17 mouse cellular contexts compared by ENCODE assay signal in the genomic region with DNA sequence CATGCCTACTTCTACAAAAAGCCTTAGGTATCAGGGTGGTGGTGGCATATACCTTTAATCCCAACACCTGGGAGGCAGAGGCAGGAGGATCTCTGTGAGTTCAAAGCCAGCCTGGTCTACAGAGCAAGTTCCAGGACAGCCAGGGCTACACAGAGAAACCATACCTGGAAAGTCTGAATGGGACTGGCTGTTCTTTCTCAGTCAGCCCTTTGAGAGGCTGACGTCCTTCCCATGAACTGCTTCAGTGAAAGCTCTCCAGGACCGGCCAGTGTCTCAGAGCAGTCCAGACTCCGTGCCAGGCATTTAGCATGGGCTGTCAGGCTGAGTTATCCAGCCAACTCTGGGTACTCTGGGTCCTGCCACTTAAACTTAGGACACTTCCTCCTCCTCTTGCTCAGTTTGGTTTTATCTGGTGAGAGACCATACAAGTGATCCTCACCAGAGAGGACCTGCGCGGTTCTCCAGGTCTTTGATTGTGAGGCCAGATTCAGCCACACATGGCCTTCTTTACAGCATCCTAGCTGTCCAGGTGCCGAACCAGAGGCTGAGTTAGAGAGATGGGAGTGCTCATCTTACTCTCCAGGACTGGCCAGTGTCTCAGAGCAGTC. TPM values are rescaled to one million over a fixed set of nuclear protein-coding genes. Genes with fewer than 3 reads are reported as not detected.
DNase-seq lines count a peak whose midpoint lies in the region; ATAC-seq and TF ChIP-seq lines count a peak whose summit lies in the region.
"Had no signal": no experiment of that assay in that cellular context is flagged by ENCODE, and none has a peak within 500 bp of the region (broad histone marks: within the 10 kb centered on the region; RNA-seq: fewer than 3 reads in every experiment).

No protein-coding gene starts in this region.

- WGBS in heart, adult 2 months = 59% methylated on average over 6 of the region's 6 CpGs
- WGBS in heart, embryonic 15.5 days = 57% methylated on average over 6 of the region's 6 CpGs
- WGBS in hindbrain, embryonic 11.5 days = 90% methylated on average over 6 of the region's 6 CpGs

- H3K9ac ChIP-seq in heart, adult 2 months (ENCODE audit: low read depth, low read length) = no peak overlapping the region
- no peak overlapping the region for H3K9ac ChIP-seq in heart, embryonic 15.5 days
- H3K9ac ChIP-seq in hindbrain, embryonic 11.5 days (ENCODE audit: low read depth, low read length) = no peak overlapping the region
- H3K9ac ChIP-seq: hindbrain, embryonic 12.5 days; midbrain, embryonic 15.5 days had no signal

- H3K79me2 ChIP-seq in heart, adult 2 months (replicated peaks; ENCODE audit: control insufficient read depth, insufficient read depth, low read length) = no peaks in the 10 kb centered on the region
- no peaks in the 10 kb centered on the region for H3K79me2 ChIP-seq in C2C12 (ENCODE audit: control insufficient read depth, insufficient read depth)

- intact Hi-C loops in heart, adult 2 months (cut with DNase I) = no loop called here
- intact Hi-C loops in heart, postnatal 10 days (cut with DNase I) = no loop called here

- no peak overlapping the region for H3K4me2 ChIP-seq in heart, embryonic 15.5 days
- H3K4me2 ChIP-seq in hindbrain, embryonic 11.5 days (replicated peaks; ENCODE audit: low read depth, low read length) = no peak overlapping the region
- H3K4me2 ChIP-seq: hindbrain, embryonic 12.5 days; midbrain, embryonic 15.5 days had no signal

- no peak for ATAC-seq in heart, embryonic 15.5 days (replicated peaks; ENCODE audit: insufficient number of reproducible peaks, insufficient read depth, low FRiP score, low read depth)
- ATAC-seq in hindbrain, embryonic 11.5 days (ENCODE audit: low FRiP score) = no peak
- ATAC-seq: midbrain, embryonic 15.5 days had no signal

- no peak for DNase-seq in heart, adult 2 months
- no peak for DNase-seq in heart, postnatal 10 days
- no peak for DNase-seq in layer of hippocampus, adult 2 months (ENCODE audit: low spot score in 2 of 2)
- DNase-seq in layer of hippocampus, postnatal 10 days (ENCODE audit: low spot score in 2 of 2) = no peak
- DNase-seq in hindbrain, embryonic 11.5 days (ENCODE audit: low spot score) = no peak
- DNase-seq in natural killer cell, adult 2 months (ENCODE audit: low spot score in 2 of 2) = no peak
- DNase-seq: cerebellum, adult 8-10 months; left cerebral cortex, postnatal 4 days; right cerebral cortex, adult 18-20 months; thymus, postnatal 36 days had no signal

- H3K4me1 ChIP-seq in heart, adult 2 months (ENCODE audit: control insufficient read depth, insufficient read depth, low read length) = peaks cover 23% of the 10 kb centered on the region
- H3K4me1 ChIP-seq in heart, embryonic 15.5 days (replicated peaks) = peaks cover 27% of the 10 kb centered on the region
- 0 out of 2 replicates have a peak, but pooled peaks cover 2% of the 10 kb centered on the region for H3K4me1 ChIP-seq in hindbrain, embryonic 11.5 days (replicated peaks; ENCODE audit: control insufficient read depth, insufficient read depth, low read length)

- TF ChIP-seq POLR2A in heart, adult 2 months (IDR thresholded peaks at IDR 0.05; ENCODE audit: insufficient read depth, low read depth, low read length) = no peak

- no peaks in the 10 kb centered on the region for H3K36me3 ChIP-seq in heart, adult 2 months (ENCODE audit: control insufficient read depth, insufficient read depth, low read length)
- H3K36me3 ChIP-seq in C2C12 (ENCODE audit: control insufficient read depth, insufficient read depth) = no peaks in the 10 kb centered on the region
- H3K36me3 ChIP-seq in heart, embryonic 15.5 days = no peaks in the 10 kb centered on the region
- no peaks in the 10 kb centered on the region for H3K36me3 ChIP-seq in hindbrain, embryonic 11.5 days (ENCODE audit: control insufficient read depth, insufficient read depth, low read length)
- H3K36me3 ChIP-seq: embryonic facial prominence, embryonic 10.5 days; forebrain, embryonic 10.5 days; G1E; hindbrain, embryonic 12.5 days; midbrain, embryonic 15.5 days had no signal

- H3K27ac ChIP-seq in heart, adult 2 months = peak overlapping the region; percentile 63
- peak overlapping the region; percentile 46; the same call in 1 of the 2 replicates for H3K27ac ChIP-seq in layer of hippocampus, adult 2 months
- H3K27ac ChIP-seq in heart, embryonic 15.5 days = peak overlapping the region; percentile 74
- H3K27ac ChIP-seq in hindbrain, embryonic 11.5 days (ENCODE audit: low read depth, low read length) = no peak overlapping the region
- H3K27ac ChIP-seq: embryonic facial prominence, embryonic 10.5 days; hindbrain, embryonic 12.5 days; midbrain, embryonic 15.5 days had no signal

- H3ac ChIP-seq in C2C12 (ENCODE audit: control insufficient read depth, insufficient read length, low read depth) = peak overlapping the region; percentile 28

- TF ChIP-seq EP300 in heart, adult 2 months (IDR thresholded peaks at IDR 0.05; ENCODE audit: insufficient read depth, low read depth, low read length) = no peak

- H3K4me3 ChIP-seq in heart, adult 2 months = no peak overlapping the region
- no peak overlapping the region for H3K4me3 ChIP-seq in layer of hippocampus, adult 2 months
- H3K4me3 ChIP-seq in C2C12 (ENCODE audit: insufficient read depth, poor library complexity, severe bottlenecking) = no peak overlapping the region
- no peak overlapping the region for H3K4me3 ChIP-seq in heart, embryonic 15.5 days
- no peak overlapping the region for H3K4me3 ChIP-seq in hindbrain, embryonic 11.5 days (ENCODE audit: low read depth, low read length)
- H3K4me3 ChIP-seq: embryonic facial prominence, embryonic 10.5 days; forebrain, embryonic 10.5 days; hindbrain, embryonic 12.5 days; midbrain, embryonic 15.5 days had no signal

- no peaks in the 10 kb centered on the region for H3K27me3 ChIP-seq in heart, adult 2 months (ENCODE audit: control insufficient read depth, insufficient read depth, low read length)
- no peaks in the 10 kb centered on the region for H3K27me3 ChIP-seq in C2C12 (ENCODE audit: control insufficient read depth, insufficient read depth, insufficient read length)
- no peaks in the 10 kb centered on the region for H3K27me3 ChIP-seq in heart, embryonic 15.5 days
- H3K27me3 ChIP-seq in hindbrain, embryonic 11.5 days (ENCODE audit: control insufficient read depth, insufficient read depth, low read length) = no peaks in the 10 kb centered on the region
- H3K27me3 ChIP-seq: midbrain, embryonic 15.5 days had no signal

- TF ChIP-seq CTCF in heart, adult 2 months (IDR thresholded peaks at IDR 0.05) = no peak
- TF ChIP-seq CTCF in layer of hippocampus, adult 2 months (conservative IDR thresholded peaks at IDR 0.05) = no peak
- TF ChIP-seq CTCF in C2C12 (IDR thresholded peaks at IDR 0.05; ENCODE audit: control insufficient read depth, insufficient read depth, insufficient read length) = no peak

- H3K79me3 ChIP-seq in C2C12 (ENCODE audit: low read depth) = no peaks in the 10 kb centered on the region

- no peaks in the 10 kb centered on the region for H3K9me3 ChIP-seq in heart, embryonic 15.5 days (replicated peaks)
- H3K9me3 ChIP-seq in hindbrain, embryonic 11.5 days (ENCODE audit: control insufficient read depth, low read length) = no peaks in the 10 kb centered on the region
- H3K9me3 ChIP-seq: hindbrain, embryonic 12.5 days; midbrain, embryonic 15.5 days had no signal

TF ChIP-seq in C2C12, 6 proteins besides CTCF, POLR2A, EP300 and RAD21:
- TF ChIP-seq USF1 (IDR thresholded peaks at IDR 0.05; ENCODE audit: low read depth) = no peak
- no peak for TF ChIP-seq FOSL1 (IDR thresholded peaks at IDR 0.05; ENCODE audit: insufficient read depth, low read length, poor library complexity, severe bottlenecking)
- TF ChIP-seq CEBPB (IDR thresholded peaks at IDR 0.05; ENCODE audit: low read depth) = no peak
- no peak for TF ChIP-seq MAX (IDR thresholded peaks at IDR 0.05)
- TF ChIP-seq MYOD1 (IDR thresholded peaks at IDR 0.05; ENCODE audit: control insufficient read depth, insufficient read length, low read depth) = no peak
- no peak for TF ChIP-seq MYOG (IDR thresholded peaks at IDR 0.05; ENCODE audit: control insufficient read depth, extremely low read depth, insufficient read length)

RNA-seq across cellular contexts. Expression of gene 6030408B16Rik, which starts 27.1 kb away (rescaled TPM):
- total RNA-seq in heart, adult 2 months (2021) = 1 to 10 TPM in 1 of 2 experiments, under 1 TPM in 1; 0.70 to 1.1 TPM
- polyA plus RNA-seq in heart, adult 2 months (2012; rRNA removed) = 2.5 and 6.3 TPM in 2 replicates
- total RNA-seq in heart, postnatal 10 days (2021) = 1 to 10 TPM; 2.3 to 3.6 TPM
- under 1 TPM in 1 of 2 experiments, not detected in 1; 0.54 TPM for total RNA-seq in layer of hippocampus, adult 2 months (2021)
- not detected for total RNA-seq in layer of hippocampus, postnatal 10 days (2021)
- 0.06 TPM for polyA plus RNA-seq in C2C12 (2012; fragmentation: generic; extraction: Trizol)
- polyA plus RNA-seq in heart, embryonic 15.5 days (2015; fragmentation: Nextera tagmentation; extraction: Ambion mirVana) = 3.1 and 4.8 TPM in 2 replicates
- polyA plus RNA-seq in hindbrain, embryonic 11.5 days (2014; fragmentation: Nextera tagmentation; extraction: Ambion mirVana) = 0.17 and 0.25 TPM in 2 replicates
- total RNA-seq: G1E had no signal
- polyA plus RNA-seq: G1E had no signal

RNA-seq across cellular contexts. Expression of gene Atg101, which starts 36.0 kb away (rescaled TPM):
- 10 to 100 TPM; 21.2 to 22.4 TPM for total RNA-seq in heart, adult 2 months (2021)
- 26.4 and 29.3 TPM in 2 replicates for polyA plus RNA-seq in heart, adult 2 months (2012; rRNA removed)
- total RNA-seq in heart, postnatal 10 days (2021) = 10 to 100 TPM; 24.1 to 28.2 TPM
- total RNA-seq in layer of hippocampus, adult 2 months (2021) = 10 to 100 TPM; 50.6 to 53.3 TPM
- 10 to 100 TPM; 41.1 to 43.3 TPM for total RNA-seq in layer of hippocampus, postnatal 10 days (2021)
- polyA plus RNA-seq in C2C12 (2012; fragmentation: generic; extraction: Trizol) = 61.3 TPM
- 52.0 and 59.9 TPM in 2 replicates for polyA plus RNA-seq in heart, embryonic 15.5 days (2015; fragmentation: Nextera tagmentation; extraction: Ambion mirVana)
- polyA plus RNA-seq in hindbrain, embryonic 11.5 days (2014; fragmentation: Nextera tagmentation; extraction: Ambion mirVana) = 66.5 and 69.6 TPM in 2 replicates

RNA-seq across cellular contexts. Expression of gene Krt80, which starts 49.8 kb away (rescaled TPM):
- 1 to 10 TPM; 2.2 to 2.8 TPM for total RNA-seq in heart, adult 2 months (2021)
- 2.0 and 3.2 TPM in 2 replicates for polyA plus RNA-seq in heart, adult 2 months (2012; rRNA removed)
- total RNA-seq in heart, postnatal 10 days (2021) = 1 to 10 TPM; 1.7 to 2.2 TPM
- under 1 TPM; 0.12 to 0.18 TPM for total RNA-seq in layer of hippocampus, adult 2 months (2021)
- total RNA-seq in layer of hippocampus, postnatal 10 days (2021) = under 1 TPM in 1 of 2 experiments, not detected in 1; 0.23 TPM
- polyA plus RNA-seq in C2C12 (2012; fragmentation: generic; extraction: Trizol) = 10.1 TPM
- 7.4 and 8.1 TPM in 2 replicates for polyA plus RNA-seq in heart, embryonic 15.5 days (2015; fragmentation: Nextera tagmentation; extraction: Ambion mirVana)
- polyA plus RNA-seq in hindbrain, embryonic 11.5 days (2014; fragmentation: Nextera tagmentation; extraction: Ambion mirVana) = 0.09 TPM in 1 of 2 replicates, not detected in the other
- polyA plus RNA-seq: G1E had no signal
